In genomic region chr1:53079876-53080275, GRCm38 (mm10) we compare ENCODE assay signal across 13 mouse cellular contexts. TPM values are rescaled to one million over a fixed set of nuclear protein-coding genes. Genes with fewer than 3 reads are reported as not detected.
A peak's percentile ranks its signal among the peaks of the same experiment; 100 is the strongest.
DNase-seq lines count a peak whose midpoint lies in the region; ATAC-seq and TF ChIP-seq lines count a peak whose summit lies in the region.
"Had no signal": no experiment of that assay in that cellular context is flagged by ENCODE, and none has a peak within 500 bp of the region (broad histone marks: within the 10 kb centered on the region; RNA-seq: fewer than 3 reads in every experiment).

No protein-coding gene starts in this region.

- no peaks in the 10 kb centered on the region for H3K9me3 ChIP-seq in kidney, embryonic 14.5 days (ENCODE audit: control insufficient read depth, low read length)
- H3K9me3 ChIP-seq: embryonic facial prominence, embryonic 12.5 days; hindbrain, embryonic 15.5 days; limb, embryonic 12.5 days had no signal

- intact Hi-C loops in left cerebral cortex, postnatal 4 days (cut with DNase I): no loop called here
- intact Hi-C loops in left cerebral cortex, postnatal 10 days (cut with DNase I): no loop called here
- intact Hi-C loops in gastrocnemius, adult 2 months (cut with DNase I): no loop called here

- ATAC-seq in kidney, embryonic 14.5 days (ENCODE audit: low FRiP score, low TSS enrichment): no peak

- WGBS in kidney, embryonic 14.5 days: 82% methylated on average over 2 of the region's 2 CpGs

- no peaks in the 10 kb centered on the region for H3K27me3 ChIP-seq in kidney, embryonic 14.5 days (ENCODE audit: control insufficient read depth, insufficient read depth, low read length)
- H3K27me3 ChIP-seq: embryonic facial prominence, embryonic 12.5 days; hindbrain, embryonic 15.5 days; limb, embryonic 12.5 days had no signal

- H3K36me3 ChIP-seq in kidney, embryonic 14.5 days (ENCODE audit: control insufficient read depth, insufficient read depth, low read length): no peaks in the 10 kb centered on the region
- H3K36me3 ChIP-seq: embryonic facial prominence, embryonic 12.5 days; hindbrain, embryonic 15.5 days; limb, embryonic 12.5 days had no signal

- no peak for TF ChIP-seq CTCF in gastrocnemius, adult 2 months (IDR thresholded peaks at IDR 0.05)

- peak; percentile 14 for DNase-seq in adrenal gland, adult 2 months
- no peak for DNase-seq in adrenal gland, postnatal 4 days (ENCODE audit: low spot score in 2 of 2)
- peak; percentile 46 for DNase-seq in left cerebral cortex, postnatal 4 days
- no peak for DNase-seq in left cerebral cortex, postnatal 10 days (ENCODE audit: extremely low spot score in 1 of 2, low spot score in 2 of 2)
- DNase-seq in gastrocnemius, adult 2 months: peak; percentile 74
- peak; percentile 84 for DNase-seq in skeletal muscle tissue, adult 2 months (ENCODE audit: low read depth, low spot score)
- DNase-seq in urinary bladder, adult 2 months (ENCODE audit: low spot score): no peak
- DNase-seq: lung, embryonic 14.5 days; spleen, adult 18-20 months had no signal

- H3K27ac ChIP-seq in gastrocnemius, adult 2 months: peak overlapping the region; percentile 65
- H3K27ac ChIP-seq in kidney, embryonic 14.5 days (ENCODE audit: low read depth, low read length): no peak overlapping the region
- H3K27ac ChIP-seq: embryonic facial prominence, embryonic 12.5 days; hindbrain, embryonic 15.5 days; limb, embryonic 12.5 days had no signal

- no peak overlapping the region for H3K4me2 ChIP-seq in kidney, embryonic 14.5 days (replicated peaks; ENCODE audit: low read depth, low read length)
- H3K4me2 ChIP-seq: embryonic facial prominence, embryonic 12.5 days; hindbrain, embryonic 15.5 days; limb, embryonic 12.5 days; lung, embryonic 14.5 days had no signal

- no peak overlapping the region for H3K4me3 ChIP-seq in gastrocnemius, adult 2 months
- no peak overlapping the region for H3K4me3 ChIP-seq in kidney, embryonic 14.5 days (ENCODE audit: low read length)
- H3K4me3 ChIP-seq: embryonic facial prominence, embryonic 12.5 days; hindbrain, embryonic 15.5 days; limb, embryonic 12.5 days had no signal

- H3K9ac ChIP-seq in kidney, embryonic 14.5 days (ENCODE audit: low read depth, low read length): no peak overlapping the region
- H3K9ac ChIP-seq: embryonic facial prominence, embryonic 12.5 days; hindbrain, embryonic 15.5 days; limb, embryonic 12.5 days; lung, embryonic 14.5 days had no signal

- no peaks in the 10 kb centered on the region for H3K4me1 ChIP-seq in kidney, embryonic 14.5 days (ENCODE audit: control insufficient read depth, insufficient read depth, low read length)
- H3K4me1 ChIP-seq: embryonic facial prominence, embryonic 12.5 days; hindbrain, embryonic 15.5 days; limb, embryonic 12.5 days had no signal

RNA-seq across cellular contexts. Expression of gene Mstn, which starts 18.4 kb away (rescaled TPM):
- not detected for total RNA-seq in adrenal gland, adult 2 months (2021)
- polyA plus RNA-seq in adrenal gland, adult 2 months (2012; rRNA removed): not detected in 2 replicates
- total RNA-seq in adrenal gland, postnatal 4 days (2021): under 1 TPM; 0.59 to 0.70 TPM
- total RNA-seq in left cerebral cortex, postnatal 4 days (2021): 1 to 10 TPM; 1.2 to 1.3 TPM
- 1 to 10 TPM; 1.7 to 2.0 TPM for total RNA-seq in left cerebral cortex, postnatal 10 days (2021)
- 10 to 100 TPM; 34.7 to 67.0 TPM for total RNA-seq in gastrocnemius, adult 2 months (2021)
- 0.21 and 0.27 TPM in 2 replicates for polyA plus RNA-seq in urinary bladder, adult 2 months (2012; rRNA removed)
- polyA plus RNA-seq in kidney, embryonic 14.5 days (2014; fragmentation: Nextera tagmentation; extraction: Ambion mirVana): not detected in 2 replicates
- polyA plus RNA-seq: lung, embryonic 14.5 days had no signal

RNA-seq across cellular contexts. Expression of gene 1700019D03Rik, which starts 59.9 kb away (rescaled TPM):
- total RNA-seq in adrenal gland, adult 2 months (2021): 1 to 10 TPM; 1.1 to 1.7 TPM
- polyA plus RNA-seq in adrenal gland, adult 2 months (2012; rRNA removed): 0.19 and 0.29 TPM in 2 replicates
- total RNA-seq in adrenal gland, postnatal 4 days (2021): 1 to 10 TPM; 1.1 to 2.1 TPM
- 1 to 10 TPM; 8.5 TPM for total RNA-seq in left cerebral cortex, postnatal 4 days (2021)
- total RNA-seq in left cerebral cortex, postnatal 10 days (2021): 10 to 100 TPM; 13.5 to 14.6 TPM
- total RNA-seq in gastrocnemius, adult 2 months (2021): 1 to 10 TPM; 1.0 to 1.1 TPM
- 8.2 and 10.2 TPM in 2 replicates for polyA plus RNA-seq in urinary bladder, adult 2 months (2012; rRNA removed)
- 8.0 and 8.1 TPM in 2 replicates for polyA plus RNA-seq in kidney, embryonic 14.5 days (2014; fragmentation: Nextera tagmentation; extraction: Ambion mirVana)

Comparison
In these comparisons a context has a peak if more than half of its experiments do, and no peak if none do; other contexts are left out.
1. DNase-seq: peak in adrenal gland, adult 2 months (single experiment), left cerebral cortex, postnatal 4 days (single experiment), gastrocnemius, adult 2 months (single experiment) and skeletal muscle tissue, adult 2 months (single experiment); none in adrenal gland, postnatal 4 days (0 of 2), left cerebral cortex, postnatal 10 days (0 of 2) and urinary bladder, adult 2 months (single experiment).
2. RNA of gene Mstn, which starts 18.4 kb away (total RNA-seq): 34.7 to 67.0 TPM in gastrocnemius, adult 2 months; 1.7 to 2.0 TPM in left cerebral cortex, postnatal 10 days, 1.2 to 1.3 TPM in left cerebral cortex, postnatal 4 days, 0.59 to 0.70 TPM in adrenal gland, postnatal 4 days and not detected in adrenal gland, adult 2 months; every median in the first group is over 10 times any median in the second.